Mouse (Mus musculus) erythroid progenitor cell, adult 5-6 weeks (primary cell): Measurements from ENCODE around the gene Ptpro. TPM values are rescaled to one million over a fixed set of nuclear protein-coding genes. Genes with fewer than 3 reads are reported as not detected.

ENCODE experiments used
- ATAC-seq: replicated peaks from 2 replicates; pipeline ENCODE4 v1.8.0; 2016; ENCODE audit warnings: moderate number of reproducible peaks, mild to moderate bottlenecking, moderate TSS enrichment, inconsistent platforms; ENCODE audit not compliant: poor library complexity, low FRiP score, severe bottlenecking
- total RNA-seq, 2 experiments: library from RNA; stranded (forward) in 1 of 2; stranded (reverse) in 1 of 2; fragments of 150-400 nt in 1 of 2; fragments of 186-747, 209-891 nt in 1 of 2; gene quantifications; 2 replicates each; pipeline versions ENCODE4 v1.2.3 to v1.2.4; 2015 to 2017; ENCODE audit warnings: low replicate concordance in 2 of 2

Gene Ptpro
- total RNA-seq (2015; ENCODE audit: low replicate concordance), result 1.7 and 4.7 TPM in 2 replicates
- total RNA-seq (2017; ENCODE audit: low replicate concordance), result 1.4 and 2.8 TPM in 2 replicates

- ATAC-seq, result no peak
Measured at GRCm38 (mm10) chr6:137252194-137252886, at the start of gene Ptpro. Gene Ptpro (plus strand): TSS chr6:137252319.

- ATAC-seq, result no peak
Measured at GRCm38 (mm10) chr6:137202661-137203060, 49.5 kb upstream of the Ptpro start.

GRCm38 (mm10) chr6:137205662-137206400 is 46.3 kb upstream of the Ptpro start:
- ATAC-seq, result no peak

GRCm38 (mm10) chr6:137207126-137207525 is 45.0 kb upstream of the Ptpro start:
- no peak for ATAC-seq

- ATAC-seq, result no peak
Measured at GRCm38 (mm10) chr6:137209992-137210391, 42.1 kb upstream of the Ptpro start.

GRCm38 (mm10) chr6:137210991-137211390 is 41.1 kb upstream of the Ptpro start:
- no peak for ATAC-seq

GRCm38 (mm10) chr6:137211441-137211840 is 40.7 kb upstream of the Ptpro start:
- no peak for ATAC-seq

- no peak for ATAC-seq
Measured at GRCm38 (mm10) chr6:137217841-137218463, 34.2 kb upstream of the Ptpro start.

- ATAC-seq, result no peak
Measured at GRCm38 (mm10) chr6:137252887-137253242, 746 bp downstream of the Ptpro start.

GRCm38 (mm10) chr6:137253415-137253814 is 1.3 kb downstream of the Ptpro start:
- no peak for ATAC-seq

GRCm38 (mm10) chr6:137261033-137261432 is 8.9 kb downstream of the Ptpro start:
- no peak for ATAC-seq

GRCm38 (mm10) chr6:137262087-137262486 is 10.0 kb downstream of the Ptpro start:
- ATAC-seq, result no peak

GRCm38 (mm10) chr6:137268019-137268418 is 15.9 kb downstream of the Ptpro start:
- ATAC-seq, result no peak

- ATAC-seq, result no peak
Measured at GRCm38 (mm10) chr6:137268592-137268991, 16.5 kb downstream of the Ptpro start.

GRCm38 (mm10) chr6:137272513-137272912 is 20.4 kb downstream of the Ptpro start:
- no peak for ATAC-seq

GRCm38 (mm10) chr6:137277587-137277994 is 25.5 kb downstream of the Ptpro start:
- ATAC-seq, result no peak

- ATAC-seq, result no peak
Measured at GRCm38 (mm10) chr6:137279576-137279975, 27.5 kb downstream of the Ptpro start.

- ATAC-seq, result no peak
Measured at GRCm38 (mm10) chr6:137281541-137282049, 29.5 kb downstream of the Ptpro start.

- no peak for ATAC-seq
Measured at GRCm38 (mm10) chr6:137282050-137282449, 29.9 kb downstream of the Ptpro start.

- ATAC-seq, result no peak
Measured at GRCm38 (mm10) chr6:137286376-137286775, 34.3 kb downstream of the Ptpro start.

- no peak for ATAC-seq
Measured at GRCm38 (mm10) chr6:137287788-137288187, 35.7 kb downstream of the Ptpro start.
